Mouse (Mus musculus) cerebellum, adult (tissue): ENCODE data around the gene Syne1.

Experiments used
- ATAC-seq: cut with Nextera tagmentation; 2 replicates; pipeline ENCODE4 v1.9.2; 2017; ENCODE audit warnings: mild to moderate bottlenecking, moderate library complexity, mixed read lengths; ENCODE audit not compliant: insufficient number of reproducible peaks, low FRiP score, low TSS enrichment

The Syne1 gene

GRCm38 (mm10) chr10:5234721-5235501, 316.4 kb downstream of the Syne1 start:
- no peak for ATAC-seq

GRCm38 (mm10) chr10:5229129-5229528, 322.2 kb downstream of the Syne1 start:
- no peak for ATAC-seq

GRCm38 (mm10) chr10:5227395-5228076, 323.7 kb downstream of the Syne1 start:
- ATAC-seq, result peak; percentile 52; the same call in 1 of the 2 replicates

GRCm38 (mm10) chr10:5215943-5216342, 335.3 kb downstream of the Syne1 start:
- ATAC-seq, result no peak

GRCm38 (mm10) chr10:5207905-5208641, 343.2 kb downstream of the Syne1 start:
- ATAC-seq, result no peak

- no peak for ATAC-seq
Measured at GRCm38 (mm10) chr10:5205977-5206376, 345.3 kb downstream of the Syne1 start.

GRCm38 (mm10) chr10:5205570-5205969, 345.7 kb downstream of the Syne1 start:
- ATAC-seq, result no peak

- peak; percentile 49; the same call in 1 of the 2 replicates for ATAC-seq
Measured at GRCm38 (mm10) chr10:5203837-5204236, 347.4 kb downstream of the Syne1 start.

- no peak for ATAC-seq
Measured at GRCm38 (mm10) chr10:5197356-5197755, 353.9 kb downstream of the Syne1 start.

- no peak for ATAC-seq
Measured at GRCm38 (mm10) chr10:5196267-5196666, 355.0 kb downstream of the Syne1 start.

- no peak for ATAC-seq
Measured at GRCm38 (mm10) chr10:5195288-5195687, 356.0 kb downstream of the Syne1 start.

GRCm38 (mm10) chr10:5194671-5195234, 356.5 kb downstream of the Syne1 start:
- peak; percentile 92 for ATAC-seq

- ATAC-seq, result peak; percentile 43
Measured at GRCm38 (mm10) chr10:5194081-5194670, 357.1 kb downstream of the Syne1 start.

- no peak for ATAC-seq
Measured at GRCm38 (mm10) chr10:5192861-5193490, 358.3 kb downstream of the Syne1 start.

- no peak for ATAC-seq
Measured at GRCm38 (mm10) chr10:5190756-5191155, 360.5 kb downstream of the Syne1 start.

GRCm38 (mm10) chr10:5188890-5189289, 362.4 kb downstream of the Syne1 start:
- ATAC-seq, result no peak

GRCm38 (mm10) chr10:5185156-5186083, 365.9 kb downstream of the Syne1 start:
- ATAC-seq, result peak; percentile 93

GRCm38 (mm10) chr10:5181771-5182176, 369.5 kb downstream of the Syne1 start:
- ATAC-seq, result no peak

GRCm38 (mm10) chr10:5179891-5180290, 371.4 kb downstream of the Syne1 start:
- ATAC-seq, result no peak
